Mouse (Mus musculus) lung, embryonic 14.5 days (tissue): ENCODE results near the gene Mfrp. TPM values are rescaled to one million over a fixed set of nuclear protein-coding genes. Genes with fewer than 3 reads are reported as not detected.

ENCODE experiments used
- ATAC-seq: fragments of 200-750 bp; cut with Nextera tagmentation; 2 replicates; pipeline ENCODE4 v1.8.0; 2017; ENCODE audit warnings: mild to moderate bottlenecking, moderate TSS enrichment, moderate library complexity; ENCODE audit not compliant: insufficient read depth
- DNase-seq: peaks from one replicate; pipeline ENCODE4 v3.0.0-alpha.2; 2015
- H3K27ac ChIP-seq: fragments of 300-500 bp; sonication (generic); 2 replicates; pipeline ENCODE4 v1.5.1; 2014; ENCODE audit warnings: low read depth, mild to moderate bottlenecking, moderate library complexity
- H3K27me3 ChIP-seq: fragments of 300-500 bp; sonication (generic); 2 replicates; pipeline ENCODE4 v1.6.1; 2014; ENCODE audit warnings: low read length, control low read depth; ENCODE audit not compliant: insufficient read depth
- H3K36me3 ChIP-seq: fragments of 300-500 bp; sonication (generic); 2 replicates; pipeline ENCODE4 v1.6.1; 2014; ENCODE audit warnings: control low read depth; ENCODE audit not compliant: insufficient read depth
- H3K4me1 ChIP-seq: fragments of 300-500 bp; sonication (generic); 2 replicates; pipeline ENCODE4 v1.6.1; 2014; ENCODE audit warnings: antibody characterized with exemption, control low read depth; ENCODE audit not compliant: insufficient read depth
- H3K4me2 ChIP-seq: fragments of 300-500 bp; sonication (generic); 2 replicates; pipeline ENCODE4 v1.6.1; 2014; ENCODE audit warnings: mild to moderate bottlenecking
- H3K4me3 ChIP-seq: fragments of 300-500 bp; sonication (generic); 2 replicates; pipeline ENCODE4 v1.5.1; 2014; ENCODE audit warnings: low read depth, low read length
- H3K9ac ChIP-seq: fragments of 300-500 bp; sonication (generic); 2 replicates; pipeline ENCODE4 v1.6.1; 2014
- H3K9me3 ChIP-seq: fragments of 300-500 bp; sonication (generic); 2 replicates; pipeline ENCODE4 v1.6.1; 2016; ENCODE audit warnings: low read depth, low read length, control low read depth
- CTCF ChIP-seq: IDR thresholded peaks from 2 replicates; pipeline ENCODE4 v1.5.1; 2016; ENCODE audit warnings: antibody characterized with exemption, low read depth
- WGBS: fragments of 180-500 bp; shearing (Covaris S2); extraction: QIAGEN DNeasy Blood & Tissue Kit; methylation state at CpG from one replicate; pipeline ENCODE4 v1.1.7; 2014; 5-methylcytosine and 5-hydroxymethylcytosine counted together
- polyA plus RNA-seq: library from polyadenylated mRNA; unstranded; fragments of >200 nt; fragmentation: Nextera tagmentation; extraction: Ambion mirVana; gene quantifications from 2 replicates; pipeline ENCODE4 v1.2.1, GENCODE M21; 2014

Mfrp gene
- polyA plus RNA-seq, 1 experiment from 2014 or later = 0.07 TPM

DNA sequence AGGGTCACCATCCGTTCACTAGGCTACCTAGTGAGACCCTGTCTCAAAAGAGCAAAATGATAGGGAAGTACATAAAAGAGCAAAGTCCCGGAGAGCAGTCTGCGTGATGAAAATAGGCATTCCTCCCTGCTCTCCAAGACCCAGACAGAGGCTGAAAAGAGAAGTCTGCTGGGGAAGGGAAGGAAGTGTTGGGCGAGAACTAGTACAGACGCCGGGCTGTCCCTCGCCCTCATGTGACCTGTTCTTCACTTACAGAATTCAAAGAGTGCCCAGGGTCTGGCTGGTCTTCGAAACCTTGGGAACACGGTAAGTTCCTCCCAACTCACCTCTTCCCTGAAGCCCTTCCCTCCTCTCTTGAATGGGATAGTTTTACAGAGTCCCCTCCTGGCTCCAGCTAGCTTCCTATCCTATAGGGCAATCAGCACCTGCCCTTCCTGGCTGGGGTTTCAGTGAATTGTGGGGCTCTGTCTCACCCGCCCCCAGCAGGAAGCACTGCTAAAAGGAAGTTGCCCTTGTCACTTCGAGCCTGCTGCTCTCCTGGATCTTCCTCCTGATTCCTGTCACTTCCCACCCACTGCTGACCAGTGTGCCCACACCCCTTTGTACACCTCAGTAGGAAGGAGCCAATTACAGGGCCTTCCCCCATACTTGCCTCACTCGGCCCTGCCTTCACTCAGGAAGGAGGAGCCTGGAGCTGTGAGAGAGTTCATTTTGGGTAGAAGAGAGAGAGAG, 12.5 kb upstream of the Mfrp start:
- ATAC-seq = no peak
- no peak for TF ChIP-seq CTCF
- WGBS = 54% methylated on average over 12 of the region's 12 CpGs
- H3K27ac ChIP-seq = no peak overlapping the region
- no peak for DNase-seq
- no peak overlapping the region for H3K4me3 ChIP-seq
- H3K9me3 ChIP-seq = no peaks in the 10 kb centered on the region
- H3K4me1 ChIP-seq = peaks cover 7% of the 10 kb centered on the region; the same call in 1 of the 2 replicates
- no peak overlapping the region for H3K9ac ChIP-seq
- peaks cover 18% of the 10 kb centered on the region; the same call in 1 of the 2 replicates for H3K27me3 ChIP-seq
- peaks cover 16% of the 10 kb centered on the region; the same call in 1 of the 2 replicates for H3K36me3 ChIP-seq
- no peak overlapping the region; the same call in 1 of the 2 replicates for H3K4me2 ChIP-seq

GRCm38 (mm10) chr9:44093612-44094503, 7.7 kb upstream of the Mfrp start:
- Histone ChIP-seq H3K9me3 (no peaks in the 10 kb centered on the region), H3K27me3 (no peaks in the 10 kb centered on the region), H3K9ac (no peak overlapping the region), H3K27ac (no peak overlapping the region), H3K4me3 (no peak overlapping the region), H3K4me1 (no peaks in the 10 kb centered on the region), H3K4me2 (no peak overlapping the region), H3K36me3 (peaks cover 16% of the 10 kb centered on the region; the same call in 1 of the 2 replicates)
- WGBS = 38% methylated on average over 24 of the region's 24 CpGs
- peak; percentile 42; the same call in 1 of the 2 replicates for ATAC-seq
- TF ChIP-seq CTCF = peak; percentile 76
- DNase-seq = peak; percentile 75

DNA sequence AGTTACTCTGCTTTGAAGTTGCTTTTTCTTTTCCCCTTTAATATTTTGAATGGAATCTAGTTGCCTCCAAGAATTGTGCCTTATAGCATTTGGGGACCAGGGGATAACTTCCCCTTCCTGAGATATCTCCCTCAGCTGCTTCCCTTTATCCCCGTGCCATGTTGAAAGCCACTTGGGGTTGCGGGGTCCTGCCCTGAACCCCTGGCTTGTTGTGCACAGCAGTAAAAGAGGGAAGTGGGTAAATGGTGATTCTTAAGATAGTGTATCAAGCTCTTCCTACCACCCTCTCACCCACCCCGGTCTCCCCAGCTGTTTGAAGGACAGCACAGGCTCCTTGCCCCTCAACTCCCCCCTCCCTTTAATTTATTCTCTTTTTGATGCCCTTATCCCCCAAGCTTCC, 6.8 kb upstream of the Mfrp start:
- no peak overlapping the region for H3K27ac ChIP-seq
- H3K9me3 ChIP-seq = no peaks in the 10 kb centered on the region
- H3K4me1 ChIP-seq = no peaks in the 10 kb centered on the region
- no peak overlapping the region for H3K4me3 ChIP-seq
- DNase-seq (no peak), ATAC-seq (no peak)
- H3K4me2 ChIP-seq = no peak overlapping the region
- H3K27me3 ChIP-seq = no peaks in the 10 kb centered on the region
- H3K9ac ChIP-seq = no peak overlapping the region
- peaks cover 16% of the 10 kb centered on the region; the same call in 1 of the 2 replicates for H3K36me3 ChIP-seq
- WGBS = 84% methylated on average over 3 of the region's 3 CpGs
- no peak for TF ChIP-seq CTCF

DNA sequence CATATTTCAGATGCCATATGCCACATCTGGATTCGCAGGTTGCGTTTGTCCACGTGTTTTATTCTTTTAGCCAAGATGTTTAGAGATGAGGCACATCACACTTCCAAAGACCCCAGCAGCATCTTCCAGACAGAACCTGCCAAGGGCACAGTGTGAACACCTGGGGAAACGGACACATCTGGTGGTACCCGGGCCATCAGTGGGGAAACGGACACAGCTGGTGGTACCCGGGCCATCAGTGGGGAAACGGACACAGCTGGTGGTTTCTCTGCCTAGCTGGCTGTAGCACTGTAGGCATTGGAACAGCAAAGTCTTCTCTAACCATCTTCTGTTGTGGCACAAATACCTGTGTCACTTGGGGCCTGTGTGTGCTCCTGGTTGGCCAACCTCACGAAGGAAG, 5.7 kb upstream of the Mfrp start:
- peaks cover 16% of the 10 kb centered on the region; the same call in 1 of the 2 replicates for H3K36me3 ChIP-seq
- no peak for TF ChIP-seq CTCF
- no peak overlapping the region for H3K9ac ChIP-seq
- no peaks in the 10 kb centered on the region for H3K9me3 ChIP-seq
- H3K4me1 ChIP-seq = no peaks in the 10 kb centered on the region
- H3K27me3 ChIP-seq = no peaks in the 10 kb centered on the region
- DNase-seq (no peak), ATAC-seq (no peak)
- no peak overlapping the region for H3K4me3 ChIP-seq
- WGBS = 86% methylated on average over 9 of the region's 9 CpGs
- no peak overlapping the region for H3K27ac ChIP-seq
- no peak overlapping the region for H3K4me2 ChIP-seq

GRCm38 (mm10) chr9:44096536-44096935, 5.0 kb upstream of the Mfrp start:
- Histone ChIP-seq H3K4me1 (no peaks in the 10 kb centered on the region), H3K4me2 (no peak overlapping the region), H3K9me3 (no peaks in the 10 kb centered on the region), H3K27me3 (no peaks in the 10 kb centered on the region), H3K27ac (no peak overlapping the region), H3K36me3 (0 out of 2 replicates have a peak, but pooled peaks cover 10% of the 10 kb centered on the region), H3K4me3 (no peak overlapping the region), H3K9ac (no peak overlapping the region)
- ATAC-seq (no peak), DNase-seq (no peak)
- TF ChIP-seq CTCF = no peak
- 34% methylated on average over 9 of the region's 9 CpGs for WGBS

DNA sequence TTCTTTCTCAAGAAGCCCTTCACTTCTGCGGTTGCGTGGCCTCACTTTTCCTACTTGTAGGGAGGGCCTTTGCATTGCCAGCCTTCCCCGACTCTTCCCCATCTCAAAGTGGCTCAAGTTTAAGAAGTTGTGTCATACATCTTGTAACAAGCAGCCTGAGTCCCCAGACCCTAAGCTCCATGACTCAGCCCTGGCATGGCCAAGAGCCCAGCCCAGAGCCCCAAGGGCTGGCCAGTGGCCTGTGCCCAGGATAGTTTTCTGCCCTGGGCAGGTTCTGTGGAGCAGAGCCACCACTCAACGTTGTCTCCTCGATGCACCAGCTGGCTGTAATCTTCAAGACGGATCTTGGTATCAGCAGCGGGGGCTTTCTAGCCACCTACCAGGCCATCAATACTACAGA, 3.4 kb downstream of the Mfrp start:
- Histone ChIP-seq H3K27ac (no peak overlapping the region), H3K4me3 (no peak overlapping the region), H3K36me3 (peaks cover 42% of the 10 kb centered on the region), H3K9me3 (no peaks in the 10 kb centered on the region), H3K27me3 (no peaks in the 10 kb centered on the region), H3K4me1 (peaks cover 24% of the 10 kb centered on the region), H3K4me2 (no peak overlapping the region), H3K9ac (no peak overlapping the region)
- no peak for ATAC-seq
- WGBS = 89% methylated on average over 7 of the region's 7 CpGs
- no peak for TF ChIP-seq CTCF
- DNase-seq = no peak

GRCm38 (mm10) chr9:44105781-44106180, 4.3 kb downstream of the Mfrp start:
- Histone ChIP-seq H3K4me3 (no peak overlapping the region), H3K4me1 (peaks cover 27% of the 10 kb centered on the region), H3K27ac (no peak overlapping the region), H3K9ac (no peak overlapping the region), H3K4me2 (no peak overlapping the region), H3K36me3 (peaks cover 47% of the 10 kb centered on the region), H3K27me3 (no peaks in the 10 kb centered on the region), H3K9me3 (no peaks in the 10 kb centered on the region)
- ATAC-seq (no peak), DNase-seq (no peak)
- 76% methylated on average over 10 of the region's 10 CpGs for WGBS
- TF ChIP-seq CTCF = no peak
